Mouse (Mus musculus): ENCODE data around the gene Msi2. TPM values are rescaled to one million over a fixed set of nuclear protein-coding genes. Genes with fewer than 3 reads are reported as not detected.

Gene Msi2
- total and polyA plus RNA-seq, 2 experiments, result 6.4 to 10.8 TPM

GRCm38 (mm10) chr11:88394341-88395075 lies 323.8 kb downstream of the Msi2 start:
- peaks cover 2% of the 10 kb centered on the region for H3K4me1 ChIP-seq (ENCODE audit: control insufficient read depth, insufficient read depth, low read length)
- WGBS, result 88% methylated on average over 19 of the region's 19 CpGs
- no peak overlapping the region for H3K9ac ChIP-seq (ENCODE audit: low read depth, low read length)
- H3K36me3 ChIP-seq (ENCODE audit: control insufficient read depth, insufficient read depth, low read length), result no peaks in the 10 kb centered on the region
- no peak overlapping the region for H3K27ac ChIP-seq (replicated peaks; ENCODE audit: insufficient read depth, low read depth, low read length)
- H3K4me3 ChIP-seq (ENCODE audit: insufficient read depth, low read depth, low read length), result no peak overlapping the region
- no peak for DNase-seq (ENCODE audit: extremely low read depth, low read depth, low spot score)
- no peaks in the 10 kb centered on the region for H3K79me2 ChIP-seq (ENCODE audit: control insufficient read depth, insufficient read depth, low read length)
- H3K27me3 ChIP-seq (ENCODE audit: control insufficient read depth, insufficient read depth, low read length), result 0 out of 2 replicates have a peak, but pooled peaks cover 2% of the 10 kb centered on the region
- TF ChIP-seq POLR2A (IDR thresholded peaks at IDR 0.05; ENCODE audit: extremely low read depth, insufficient read depth, low read length) (no peak), CTCF (IDR thresholded peaks at IDR 0.05; ENCODE audit: low read depth, low read length) (no peak)

GRCm38 (mm10) chr11:88392715-88393114 lies 325.6 kb downstream of the Msi2 start:
- no peak overlapping the region for H3K4me3 ChIP-seq (ENCODE audit: insufficient read depth, low read depth, low read length)
- no peak overlapping the region for H3K9ac ChIP-seq (ENCODE audit: low read depth, low read length)
- H3K79me2 ChIP-seq (ENCODE audit: control insufficient read depth, insufficient read depth, low read length), result no peaks in the 10 kb centered on the region
- WGBS, result 50% methylated on average over 10 of the region's 10 CpGs
- peak; percentile 72 for DNase-seq (ENCODE audit: extremely low read depth, low read depth, low spot score)
- H3K36me3 ChIP-seq (ENCODE audit: control insufficient read depth, insufficient read depth, low read length), result no peaks in the 10 kb centered on the region
- no peak for TF ChIP-seq CTCF (IDR thresholded peaks at IDR 0.05; ENCODE audit: low read depth, low read length)
- TF ChIP-seq POLR2A (IDR thresholded peaks at IDR 0.05; ENCODE audit: extremely low read depth, insufficient read depth, low read length), result no peak
- peaks cover 2% of the 10 kb centered on the region for H3K4me1 ChIP-seq (ENCODE audit: control insufficient read depth, insufficient read depth, low read length)
- no peak overlapping the region for H3K27ac ChIP-seq (replicated peaks; ENCODE audit: insufficient read depth, low read depth, low read length)
- H3K27me3 ChIP-seq (ENCODE audit: control insufficient read depth, insufficient read depth, low read length), result 0 out of 2 replicates have a peak, but pooled peaks cover 2% of the 10 kb centered on the region

- Histone ChIP-seq H3K4me3 (ENCODE audit: insufficient read depth, low read depth, low read length) (no peak overlapping the region), H3K27me3 (ENCODE audit: control insufficient read depth, insufficient read depth, low read length) (0 out of 2 replicates have a peak, but pooled peaks cover 2% of the 10 kb centered on the region), H3K27ac (replicated peaks; ENCODE audit: insufficient read depth, low read depth, low read length) (no peak overlapping the region), H3K4me1 (ENCODE audit: control insufficient read depth, insufficient read depth, low read length) (peaks cover 5% of the 10 kb centered on the region), H3K36me3 (ENCODE audit: control insufficient read depth, insufficient read depth, low read length) (no peaks in the 10 kb centered on the region), H3K79me2 (ENCODE audit: control insufficient read depth, insufficient read depth, low read length) (no peaks in the 10 kb centered on the region), H3K9ac (ENCODE audit: low read depth, low read length) (no peak overlapping the region)
- no peak for DNase-seq (ENCODE audit: extremely low read depth, low read depth, low spot score)
- 98% methylated on average over 8 of the region's 8 CpGs for WGBS
- TF ChIP-seq POLR2A (IDR thresholded peaks at IDR 0.05; ENCODE audit: extremely low read depth, insufficient read depth, low read length), result no peak
- TF ChIP-seq CTCF (IDR thresholded peaks at IDR 0.05; ENCODE audit: low read depth, low read length), result no peak
Observed at GRCm38 (mm10) chr11:88391181-88391814, 327.0 kb downstream of the Msi2 start.

GRCm38 (mm10) chr11:88389530-88389929 lies 328.8 kb downstream of the Msi2 start:
- Histone ChIP-seq H3K36me3 (ENCODE audit: control insufficient read depth, insufficient read depth, low read length) (no peaks in the 10 kb centered on the region), H3K27me3 (ENCODE audit: control insufficient read depth, insufficient read depth, low read length) (0 out of 2 replicates have a peak, but pooled peaks cover 2% of the 10 kb centered on the region), H3K9ac (ENCODE audit: low read depth, low read length) (no peak overlapping the region), H3K79me2 (ENCODE audit: control insufficient read depth, insufficient read depth, low read length) (no peaks in the 10 kb centered on the region), H3K4me3 (ENCODE audit: insufficient read depth, low read depth, low read length) (no peak overlapping the region), H3K4me1 (ENCODE audit: control insufficient read depth, insufficient read depth, low read length) (peaks cover 5% of the 10 kb centered on the region), H3K27ac (replicated peaks; ENCODE audit: insufficient read depth, low read depth, low read length) (no peak overlapping the region)
- WGBS, result 96% methylated on average over 6 of the region's 6 CpGs
- TF ChIP-seq CTCF (IDR thresholded peaks at IDR 0.05; ENCODE audit: low read depth, low read length) (no peak), POLR2A (IDR thresholded peaks at IDR 0.05; ENCODE audit: extremely low read depth, insufficient read depth, low read length) (no peak)
- no peak for DNase-seq (ENCODE audit: extremely low read depth, low read depth, low spot score)

GRCm38 (mm10) chr11:88386916-88387315 lies 331.4 kb downstream of the Msi2 start:
- Histone ChIP-seq H3K27ac (replicated peaks; ENCODE audit: insufficient read depth, low read depth, low read length) (no peak overlapping the region), H3K79me2 (ENCODE audit: control insufficient read depth, insufficient read depth, low read length) (no peaks in the 10 kb centered on the region), H3K36me3 (ENCODE audit: control insufficient read depth, insufficient read depth, low read length) (no peaks in the 10 kb centered on the region), H3K9ac (ENCODE audit: low read depth, low read length) (no peak overlapping the region), H3K4me3 (ENCODE audit: insufficient read depth, low read depth, low read length) (no peak overlapping the region), H3K27me3 (ENCODE audit: control insufficient read depth, insufficient read depth, low read length) (no peaks in the 10 kb centered on the region), H3K4me1 (ENCODE audit: control insufficient read depth, insufficient read depth, low read length) (peaks cover 3% of the 10 kb centered on the region)
- DNase-seq (ENCODE audit: extremely low read depth, low read depth, low spot score), result peak; percentile 99
- 17% methylated on average over 4 of the region's 4 CpGs for WGBS
- TF ChIP-seq CTCF (IDR thresholded peaks at IDR 0.05; ENCODE audit: low read depth, low read length) (no peak), POLR2A (IDR thresholded peaks at IDR 0.05; ENCODE audit: extremely low read depth, insufficient read depth, low read length) (no peak)

GRCm38 (mm10) chr11:88382449-88382848 lies 335.9 kb downstream of the Msi2 start:
- no peak for DNase-seq (ENCODE audit: extremely low read depth, low read depth, low spot score)
- Histone ChIP-seq H3K79me2 (ENCODE audit: control insufficient read depth, insufficient read depth, low read length) (no peaks in the 10 kb centered on the region), H3K36me3 (ENCODE audit: control insufficient read depth, insufficient read depth, low read length) (no peaks in the 10 kb centered on the region), H3K27ac (replicated peaks; ENCODE audit: insufficient read depth, low read depth, low read length) (no peak overlapping the region), H3K4me3 (ENCODE audit: insufficient read depth, low read depth, low read length) (no peak overlapping the region), H3K9ac (ENCODE audit: low read depth, low read length) (no peak overlapping the region), H3K4me1 (ENCODE audit: control insufficient read depth, insufficient read depth, low read length) (peaks cover 3% of the 10 kb centered on the region), H3K27me3 (ENCODE audit: control insufficient read depth, insufficient read depth, low read length) (no peaks in the 10 kb centered on the region)
- no peak for TF ChIP-seq POLR2A (IDR thresholded peaks at IDR 0.05; ENCODE audit: extremely low read depth, insufficient read depth, low read length)
- no peak for TF ChIP-seq CTCF (IDR thresholded peaks at IDR 0.05; ENCODE audit: low read depth, low read length)
- 87% methylated on average over 9 of the region's 9 CpGs for WGBS
